Mouse (Mus musculus) gastrocnemius, postnatal 14 days (tissue): ENCODE results near the gene Arhgef10l. TPM values are rescaled to one million over a fixed set of nuclear protein-coding genes. Genes with fewer than 3 reads are reported as not detected.

Experiments
- DNase-seq: peaks from one replicate; pipeline ENCODE4 v3.0.0; 2021; ENCODE audit warnings: mixed read lengths
- intact Hi-C: fragments of 180-260 bp; cut with DNase I; formaldehyde crosslinking; loops from one replicate; pipeline ENCODE4 v1.15.1; 2025; ENCODE audit warnings: low total_unique reads
- total RNA-seq, 2 experiments: library from RNA; stranded (reverse); gene quantifications; 2 replicates each; pipeline ENCODE4 v1.2.3; 2021

The Arhgef10l gene
- total RNA-seq, 2 experiments from 2014 or later = 39.2 to 49.0 TPM

DNA sequence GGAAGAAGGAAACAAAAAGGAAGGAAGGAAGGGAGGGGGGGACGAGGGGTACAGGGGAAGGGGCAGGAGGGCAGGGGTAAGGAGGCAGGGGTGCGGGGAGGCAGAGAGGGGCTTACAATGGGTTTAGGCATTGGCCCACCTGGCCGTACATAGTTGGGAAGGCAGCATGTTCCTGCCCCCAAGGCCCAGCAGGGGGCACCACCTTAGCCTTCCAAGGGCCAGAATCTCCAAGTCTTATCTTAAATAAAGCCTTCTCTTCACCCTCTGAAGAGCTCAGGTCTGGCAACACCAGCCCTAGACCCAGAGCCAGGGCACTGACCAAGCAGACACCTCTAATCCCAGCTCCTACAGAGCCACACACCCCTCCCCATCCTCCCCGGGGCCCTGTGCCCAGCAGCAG, 106.0 kb downstream of the Arhgef10l start:
- intact Hi-C loops = loop anchor here (10.0 kb wide), 1 partner anchor 115 kb away; no protein-coding TSS in a partner anchor
- no peak for DNase-seq

DNA sequence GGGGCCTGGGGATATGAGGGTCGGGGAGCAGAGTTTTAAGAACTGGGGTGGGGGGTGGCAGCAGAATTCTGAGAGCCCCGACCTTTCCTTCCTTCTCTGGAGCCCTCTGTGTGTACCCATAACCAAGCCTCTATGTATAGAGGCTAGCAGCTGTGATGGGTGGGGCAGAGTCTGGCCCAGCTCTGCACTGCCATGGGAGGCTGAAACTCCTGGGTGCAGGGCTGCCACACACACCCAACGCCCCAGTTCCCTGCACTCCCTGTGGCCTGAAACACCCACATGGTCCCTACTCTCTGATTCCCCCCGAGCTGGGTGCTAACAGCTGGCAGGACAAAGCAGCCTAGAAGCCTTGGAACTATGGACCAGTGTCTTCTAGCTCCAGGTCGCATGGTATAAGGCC, 107.6 kb downstream of the Arhgef10l start:
- intact Hi-C loops = loop anchor here (10.0 kb wide), 1 partner anchor 117 kb away; no protein-coding TSS in a partner anchor
- DNase-seq = no peak

DNA sequence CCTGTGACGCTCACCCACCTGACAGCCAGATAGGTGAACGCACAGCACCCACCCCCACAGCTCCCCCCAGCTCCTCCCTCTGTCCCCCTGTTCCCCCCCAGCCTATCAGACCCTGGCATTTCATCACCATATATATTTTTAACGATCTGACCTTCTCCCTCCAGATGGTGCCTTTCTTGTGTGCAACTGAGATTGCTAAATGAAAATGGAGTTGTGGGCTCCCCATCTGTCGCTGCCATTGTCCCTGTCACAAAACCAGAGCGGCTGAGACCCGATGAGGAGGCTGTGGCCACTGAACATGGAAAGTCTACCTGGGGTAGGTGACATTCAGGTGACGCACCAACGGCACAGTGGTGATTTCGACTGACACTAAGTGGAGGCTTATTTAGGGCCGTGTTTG, 109.3 kb downstream of the Arhgef10l start:
- intact Hi-C loops = loop anchor here (10.0 kb wide), 1 partner anchor 118 kb away; no protein-coding TSS in a partner anchor
- DNase-seq = no peak

DNA sequence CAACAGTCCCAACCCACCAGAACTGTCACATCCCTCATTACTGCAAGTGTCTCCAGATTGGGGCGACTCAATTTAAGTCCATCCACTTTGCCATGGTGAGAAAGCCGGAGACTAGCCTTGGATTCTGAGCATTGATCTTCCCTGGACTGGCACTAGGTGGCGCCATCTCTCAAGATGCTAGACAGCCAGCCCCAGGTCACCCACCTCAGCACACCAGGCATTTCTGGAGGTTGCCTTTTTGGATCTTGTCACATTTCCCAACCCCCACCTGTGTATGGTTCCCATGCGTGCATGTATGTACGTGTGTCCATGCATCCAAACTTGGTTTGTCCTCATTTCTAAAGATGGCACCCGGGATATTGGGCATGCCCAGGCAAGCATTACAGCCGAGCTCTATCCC, 110.5 kb downstream of the Arhgef10l start:
- intact Hi-C loops = loop anchor here (10.0 kb wide), 1 partner anchor 120 kb away; no protein-coding TSS in a partner anchor
- peak; percentile 54 for DNase-seq

DNA sequence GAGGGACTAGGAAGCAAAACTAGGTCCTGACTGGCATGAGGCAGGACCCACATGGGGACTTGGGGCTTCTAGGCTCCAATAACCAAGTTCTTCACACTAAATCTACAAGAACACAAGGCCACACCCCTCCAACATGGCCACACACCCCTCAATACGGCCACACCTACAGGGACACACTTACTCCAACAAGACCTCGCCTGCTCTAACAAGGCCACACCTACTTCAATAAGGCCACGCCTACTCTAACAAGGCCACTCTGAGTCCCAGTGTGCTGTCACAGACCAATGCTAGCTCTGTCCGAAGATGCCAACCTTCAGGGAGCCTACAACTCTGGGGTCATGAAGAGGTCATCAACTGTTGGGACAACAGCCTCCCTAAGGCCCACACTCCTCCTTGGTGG, 111.3 kb downstream of the Arhgef10l start:
- no peak for DNase-seq
- intact Hi-C loops = loop anchor here (10.0 kb wide), 1 partner anchor 120 kb away; no protein-coding TSS in a partner anchor

DNA sequence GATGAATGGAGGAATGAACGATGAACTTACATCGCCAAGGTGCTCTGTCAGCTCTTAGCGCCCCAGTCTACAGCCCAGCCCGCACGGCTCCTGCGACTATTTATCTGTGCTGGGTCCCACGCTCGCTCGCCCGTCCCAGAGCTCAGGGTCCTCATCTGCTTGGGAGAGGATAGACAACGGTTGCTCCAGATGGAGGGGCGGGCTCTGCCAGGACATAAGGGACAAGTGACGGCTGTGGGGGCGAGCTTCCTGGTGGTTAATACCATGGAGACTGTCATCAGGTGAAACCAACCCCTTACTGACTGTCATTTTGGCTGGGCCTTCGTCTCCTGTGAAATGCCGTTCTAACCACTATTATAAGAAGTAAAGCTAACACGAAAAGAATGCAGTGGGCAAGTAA, 114.0 kb downstream of the Arhgef10l start:
- intact Hi-C loops = loop anchor here (10.0 kb wide), 1 partner anchor 123 kb away; no protein-coding TSS in a partner anchor
- DNase-seq = no peak

DNA sequence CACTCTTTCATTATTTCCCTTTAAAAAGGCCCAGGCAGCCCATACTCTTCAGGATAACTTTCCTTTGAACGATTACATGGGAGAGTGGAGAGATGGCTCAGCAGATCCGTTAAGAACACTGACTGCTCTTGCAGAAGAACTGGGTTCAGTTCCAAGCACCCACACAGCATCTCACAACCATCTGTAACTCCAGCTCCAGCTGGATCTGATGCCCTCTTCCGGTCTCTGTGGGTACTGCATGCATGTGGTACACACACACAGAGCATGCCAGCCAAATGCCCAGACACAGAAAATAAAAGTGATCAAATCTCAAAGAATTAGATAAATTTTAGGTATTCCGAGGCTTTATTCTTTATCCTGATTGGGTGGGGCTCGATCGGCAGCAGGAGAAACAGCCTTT, 115.1 kb downstream of the Arhgef10l start:
- intact Hi-C loops = loop anchor here (10.0 kb wide), 1 partner anchor 124 kb away; no protein-coding TSS in a partner anchor

DNA sequence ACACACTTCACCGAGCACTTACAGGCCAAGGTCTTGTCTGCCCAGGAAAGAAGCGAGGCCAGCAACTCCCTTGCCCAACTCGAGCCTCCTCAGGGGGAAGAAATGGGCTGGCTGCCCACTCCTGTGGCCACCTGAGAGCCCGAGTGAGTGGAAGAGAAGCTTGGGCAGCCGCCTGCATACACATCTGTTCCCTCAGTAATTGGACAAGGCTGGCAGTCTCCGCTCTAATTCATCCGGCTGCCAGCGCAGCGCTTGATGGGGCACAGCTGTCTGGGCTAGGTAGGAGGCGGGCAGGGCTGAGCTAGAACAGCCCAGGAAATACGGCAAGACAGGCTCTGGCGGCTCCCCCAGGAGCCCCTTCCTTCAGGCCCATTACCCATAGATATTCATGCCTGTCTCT, 115.8 kb downstream of the Arhgef10l start:
- peak; percentile 82 for DNase-seq
- intact Hi-C loops = loop anchor here (10.0 kb wide), 1 partner anchor 125 kb away; no protein-coding TSS in a partner anchor

More for the DNA sequence above, 115.1 kb downstream of the Arhgef10l start:
- DNase-seq = no peak

DNA sequence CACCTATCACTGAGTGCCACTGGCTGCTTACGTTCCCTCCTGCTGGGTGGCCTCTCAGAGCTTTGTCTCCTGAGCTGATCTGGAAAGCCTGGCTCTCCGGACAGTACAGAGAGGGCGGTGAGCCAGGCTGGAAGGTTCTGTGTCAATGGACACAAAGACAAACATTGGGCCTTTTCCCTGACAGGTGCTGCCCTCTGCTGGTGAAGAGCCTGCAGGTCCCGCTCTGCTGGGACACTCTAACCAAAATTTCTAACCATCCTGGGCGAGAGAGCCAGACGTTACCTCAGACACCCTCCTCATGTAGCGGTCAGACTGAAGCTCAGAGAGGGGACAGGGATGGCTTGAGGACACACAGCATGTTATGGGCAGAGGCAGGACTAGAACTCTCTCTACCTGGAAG, 118.3 kb downstream of the Arhgef10l start:
- peak; percentile 76 for DNase-seq
- intact Hi-C loops = no loop called here

DNA sequence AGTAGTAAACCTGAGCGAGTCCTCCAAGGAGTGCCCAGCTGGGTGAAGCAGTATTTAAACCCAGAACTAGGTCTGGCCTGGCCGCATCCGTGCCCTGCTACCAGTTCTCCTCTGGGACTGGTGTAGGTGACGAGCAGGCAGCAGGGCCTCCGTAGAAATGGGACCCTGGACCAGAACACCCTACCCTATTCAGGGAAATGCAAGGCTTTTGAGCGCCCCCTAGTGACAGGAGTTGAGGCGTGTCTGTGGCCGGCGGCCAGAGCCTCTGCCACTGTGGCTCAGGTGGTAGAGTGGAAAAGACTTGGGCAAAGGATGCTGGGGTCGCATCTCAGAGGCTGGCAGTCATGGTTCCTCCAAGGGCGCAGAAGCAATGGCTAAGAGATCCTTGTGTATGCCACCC, 126.7 kb downstream of the Arhgef10l start:
- intact Hi-C loops = loop anchor here (10.0 kb wide), 1 partner anchor 284 kb away; no protein-coding TSS in a partner anchor
- peak; percentile 58 for DNase-seq

DNA sequence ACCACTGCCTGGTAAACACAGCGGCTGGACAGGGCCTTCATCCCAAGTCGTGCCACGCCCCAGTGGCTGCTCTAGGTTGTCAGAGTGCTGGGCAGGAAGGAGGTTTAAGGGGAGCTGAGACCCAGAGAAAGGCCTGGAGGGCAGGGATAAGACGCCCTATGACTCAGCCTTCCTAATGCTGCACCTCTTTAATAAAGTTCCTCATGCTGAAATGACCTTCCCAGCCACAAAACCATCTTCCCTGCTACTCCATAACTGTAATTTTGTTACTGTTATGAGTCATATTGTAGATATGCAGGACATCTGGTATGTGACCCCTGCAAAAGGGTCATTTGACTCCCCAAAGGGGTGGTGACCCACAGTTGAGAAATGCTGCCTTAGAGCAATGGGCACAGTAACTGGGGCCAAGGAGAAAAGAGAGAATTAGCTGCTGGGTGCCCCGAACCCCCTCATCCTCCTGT, 128.2 kb downstream of the Arhgef10l start:
- no peak for DNase-seq
- intact Hi-C loops = loop anchor here (10.0 kb wide), 1 partner anchor 283 kb away; no protein-coding TSS in a partner anchor

DNA sequence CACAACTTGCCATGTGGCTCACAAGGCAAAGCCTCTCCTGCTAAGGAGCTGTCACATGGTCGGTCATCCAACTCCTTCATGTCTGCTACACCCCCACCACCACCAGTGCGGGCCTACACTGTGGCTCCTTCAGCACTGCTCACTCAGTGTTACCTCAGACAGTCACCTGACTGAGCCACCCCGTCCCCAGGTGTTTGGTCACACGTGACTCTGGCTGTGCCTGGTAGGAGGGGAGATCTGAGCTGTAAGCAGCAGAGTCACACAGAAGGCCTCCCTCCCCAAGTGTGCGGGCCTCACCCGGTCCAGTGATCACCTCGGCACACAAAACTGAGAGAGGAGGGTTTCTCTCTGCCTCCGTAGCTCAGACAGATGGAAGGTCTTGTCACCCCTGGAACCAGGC, 130.5 kb downstream of the Arhgef10l start:
- intact Hi-C loops = loop anchor here (10.0 kb wide), 1 partner anchor 281 kb away; no protein-coding TSS in a partner anchor
- no peak for DNase-seq

DNA sequence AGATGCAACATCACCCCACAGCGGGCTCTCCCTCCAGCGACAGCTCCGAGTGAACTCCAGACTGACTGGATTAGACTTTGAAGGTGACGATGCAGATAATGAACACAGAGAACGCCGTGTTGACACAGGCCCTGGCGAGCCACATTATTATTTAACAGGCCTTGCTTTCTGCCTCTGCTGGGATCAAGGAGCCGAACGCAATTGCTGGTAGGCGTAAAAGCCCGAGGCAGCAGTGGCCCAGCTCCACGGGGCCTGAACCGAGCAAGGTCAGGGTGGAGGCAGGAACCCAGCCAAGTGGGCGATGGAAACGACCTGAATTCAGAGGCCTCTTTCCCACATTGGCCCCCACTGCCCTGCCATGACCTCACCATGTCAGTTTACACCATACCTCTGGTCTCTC, 133.5 kb downstream of the Arhgef10l start:
- intact Hi-C loops = loop anchor here (10.0 kb wide), 1 partner anchor 277 kb away; no protein-coding TSS in a partner anchor
- DNase-seq = no peak

DNA sequence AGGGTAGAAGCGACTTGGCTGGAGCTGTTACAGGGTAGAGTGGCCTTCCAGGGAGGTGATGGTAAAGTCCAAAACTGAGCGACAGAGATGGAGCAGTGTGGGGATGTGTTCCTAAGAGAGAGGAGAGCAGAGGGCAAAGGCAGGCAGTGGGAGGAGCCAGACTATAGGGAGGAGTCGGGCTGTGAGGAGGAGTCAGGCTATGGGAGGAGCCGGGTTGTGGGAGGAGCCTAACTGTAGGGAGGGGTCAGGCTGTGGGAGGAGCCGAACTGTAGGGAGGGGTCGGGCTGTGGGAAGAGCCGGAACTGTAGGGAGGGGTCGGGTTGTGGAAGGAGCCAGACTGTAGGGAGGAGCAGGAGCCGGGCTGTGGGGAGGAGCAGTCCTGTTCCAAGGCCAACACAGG, 134.8 kb downstream of the Arhgef10l start:
- intact Hi-C loops = loop anchor here (10.0 kb wide), 1 partner anchor 276 kb away; no protein-coding TSS in a partner anchor
- DNase-seq = no peak

DNA sequence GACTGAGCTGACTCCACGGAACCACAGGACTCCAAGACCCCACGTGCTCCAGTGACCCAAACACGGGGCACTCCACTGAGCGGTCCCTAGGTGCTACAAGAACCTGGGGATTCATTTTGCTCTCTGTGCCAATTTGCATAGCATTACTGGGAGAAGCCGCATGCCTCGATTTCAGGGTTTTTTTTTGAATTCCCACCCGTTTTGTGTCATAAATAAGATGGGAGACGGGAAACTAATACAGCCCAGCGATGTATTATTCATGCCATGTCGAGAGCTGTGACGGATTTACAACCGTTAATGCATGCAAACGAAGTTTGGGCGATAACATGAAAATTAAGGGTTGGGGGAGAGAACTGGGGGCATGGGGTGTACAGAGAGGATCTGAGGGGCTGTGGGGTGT, 136.1 kb downstream of the Arhgef10l start:
- intact Hi-C loops = loop anchor here (10.0 kb wide), 1 partner anchor 275 kb away; no protein-coding TSS in a partner anchor
- DNase-seq = no peak

DNA sequence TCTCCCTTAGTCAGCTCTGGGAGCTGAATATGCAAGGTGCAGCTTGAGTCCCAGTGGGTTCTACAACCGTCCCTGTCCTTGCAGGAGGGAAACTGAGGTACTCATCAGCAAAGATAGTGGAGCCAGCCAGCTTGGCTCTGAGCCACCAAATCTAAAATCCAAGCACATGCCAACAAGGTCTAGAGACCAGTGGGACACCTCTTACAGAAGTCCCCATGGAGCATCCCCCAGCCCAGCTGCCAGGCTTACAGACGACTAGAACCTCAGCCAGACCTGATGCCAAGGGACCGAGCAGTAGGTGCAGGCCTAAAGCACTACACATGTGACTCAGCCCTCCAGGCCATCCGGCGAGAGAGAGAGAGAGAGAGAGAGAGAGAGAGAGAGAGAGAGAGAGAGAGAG, 137.4 kb downstream of the Arhgef10l start:
- intact Hi-C loops = no loop called here
- DNase-seq = no peak

DNA sequence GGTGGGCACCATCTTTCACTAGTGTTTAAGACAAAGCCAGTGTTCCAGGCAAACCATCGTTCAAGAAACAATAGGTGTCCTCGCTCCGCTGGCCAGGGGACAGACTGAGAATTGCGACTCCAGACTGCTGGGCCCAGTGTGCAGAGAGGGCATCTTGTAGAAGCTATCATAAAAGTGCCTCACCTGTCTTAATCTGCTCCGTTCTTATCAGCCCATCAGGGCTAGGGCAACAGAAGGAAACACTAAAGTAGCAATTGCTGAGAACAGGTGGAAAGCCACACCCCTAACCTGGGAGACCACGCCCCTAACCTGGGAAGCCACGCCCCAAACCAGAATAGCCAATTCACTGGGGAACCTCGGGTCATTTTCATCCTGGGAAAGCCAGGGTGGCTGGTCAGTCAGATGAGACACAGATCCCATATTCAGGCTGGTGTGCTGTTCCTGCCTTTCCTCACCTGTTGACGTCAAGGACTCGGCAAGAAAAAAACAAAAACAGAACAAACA, 140.1 kb downstream of the Arhgef10l start:
- intact Hi-C loops = no loop called here
- no peak for DNase-seq

DNA sequence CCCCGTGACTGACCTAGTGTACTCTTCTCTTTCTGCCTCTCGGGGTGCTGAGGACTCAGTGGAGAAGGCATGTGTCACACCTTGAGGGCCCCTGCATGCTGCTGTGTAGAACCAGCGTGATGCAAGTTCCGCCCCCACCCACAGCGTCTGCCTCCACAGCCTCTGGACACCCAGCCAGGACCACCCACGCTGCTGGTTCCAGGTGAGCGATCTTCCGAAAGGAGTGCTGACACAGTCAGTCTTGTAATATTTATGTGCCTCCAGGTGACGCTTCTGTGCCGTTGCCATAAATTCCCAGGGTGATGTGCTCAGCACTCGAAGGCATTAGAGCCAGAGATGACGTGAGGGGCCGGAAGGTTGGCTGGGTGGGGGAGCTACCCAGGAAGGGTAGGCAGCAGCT, 140.9 kb downstream of the Arhgef10l start:
- no peak for DNase-seq
- intact Hi-C loops = no loop called here

DNA sequence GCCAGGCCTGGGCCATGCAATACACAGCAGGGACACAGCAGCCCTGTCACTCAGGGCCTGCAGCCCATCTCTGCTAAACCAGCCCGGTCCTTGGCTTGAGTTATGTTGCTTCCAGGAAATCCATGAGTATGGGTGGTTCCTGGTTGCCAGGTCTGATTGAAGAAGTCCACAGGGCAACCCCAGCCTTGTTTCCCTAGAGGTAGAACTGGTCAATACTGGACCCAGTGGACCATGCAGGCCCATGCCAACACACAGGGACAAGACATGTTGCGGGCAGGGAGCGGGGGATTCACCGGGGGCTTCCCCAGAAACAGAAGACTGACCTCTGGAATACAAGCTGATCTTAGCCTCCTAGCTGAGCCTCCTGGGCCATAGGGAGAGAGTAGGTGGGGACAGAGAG, 142.9 kb downstream of the Arhgef10l start:
- intact Hi-C loops = no loop called here
- DNase-seq = no peak

DNA sequence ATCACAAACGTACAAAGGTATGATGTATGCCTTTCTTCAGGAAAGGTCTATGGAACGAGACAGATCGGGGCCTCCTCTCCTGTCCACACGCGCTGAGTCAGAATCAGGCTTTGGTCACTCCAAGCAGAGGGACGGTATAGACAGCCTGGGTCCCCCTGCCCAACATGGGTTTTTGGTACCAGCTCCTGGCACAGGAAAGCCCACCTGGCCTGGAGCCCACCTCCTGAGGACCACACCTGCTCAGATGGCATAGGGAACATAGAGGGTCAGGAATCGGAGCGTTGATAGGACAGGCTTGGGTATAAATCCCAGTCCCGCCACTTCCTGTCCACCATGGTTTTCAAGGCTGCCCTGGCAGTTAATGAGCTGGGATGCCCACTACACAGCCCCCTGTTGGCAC, 145.1 kb downstream of the Arhgef10l start:
- intact Hi-C loops = no loop called here

DNA sequence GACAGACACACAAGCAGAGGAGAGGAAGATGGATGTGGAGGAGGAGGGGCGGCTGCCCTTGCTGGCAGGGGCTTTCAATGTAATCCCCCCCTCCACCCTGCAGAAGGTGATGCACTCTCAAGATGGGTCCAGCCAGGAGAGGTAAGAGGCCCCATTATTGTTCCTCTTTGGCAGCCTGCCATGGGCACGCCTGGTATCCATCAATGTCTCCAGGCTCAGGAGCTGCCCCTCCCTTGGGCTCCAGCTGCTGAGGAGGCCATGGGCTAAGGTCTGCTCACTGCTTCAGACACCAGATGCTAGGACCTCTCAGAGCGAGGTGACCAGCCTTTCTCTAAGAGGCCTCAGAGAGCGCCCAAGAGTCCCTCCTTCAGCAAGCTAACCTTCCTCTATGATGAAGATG, 152.0 kb downstream of the Arhgef10l start:
- no peak for DNase-seq
- intact Hi-C loops = no loop called here

More for the DNA sequence above, 145.1 kb downstream of the Arhgef10l start:
- DNase-seq = no peak
